Mouse (Mus musculus) intestine, postnatal 0 days (tissue): ENCODE measurements around the gene Trappc11. TPM values are rescaled to one million over a fixed set of nuclear protein-coding genes. Genes with fewer than 3 reads are reported as not detected.
A peak's percentile ranks its signal among the peaks of the same experiment; 100 is the strongest.

Source experiments
- ATAC-seq: fragments of 200-750 bp; cut with Nextera tagmentation; 2 replicates; pipeline ENCODE4 v1.8.0; 2017; ENCODE audit warnings: mild to moderate bottlenecking, moderate TSS enrichment, moderate library complexity
- H3K27ac ChIP-seq: fragments of 300-500 bp; sonication (generic); 2 replicates; pipeline ENCODE4 v1.5.1; 2014; ENCODE audit warnings: mild to moderate bottlenecking, low read depth, low read length, moderate library complexity
- H3K27me3 ChIP-seq: fragments of 300-500 bp; sonication (generic); replicated peaks from 2 replicates; pipeline ENCODE4 v1.6.1; 2014; ENCODE audit warnings: low read length, mixed read lengths; ENCODE audit not compliant: control insufficient read depth, insufficient read depth
- H3K36me3 ChIP-seq: fragments of 300-500 bp; sonication (generic); 2 replicates; pipeline ENCODE4 v1.6.1; 2014; ENCODE audit warnings: mild to moderate bottlenecking, moderate library complexity; ENCODE audit not compliant: control insufficient read depth, insufficient read depth
- H3K4me1 ChIP-seq: fragments of 300-500 bp; sonication (generic); replicated peaks from 2 replicates; pipeline ENCODE4 v1.6.1; 2014; ENCODE audit warnings: antibody characterized with exemption, low read length, mixed read lengths; ENCODE audit not compliant: control insufficient read depth, insufficient read depth
- H3K4me2 ChIP-seq: fragments of 300-500 bp; sonication (generic); replicated peaks from 2 replicates; pipeline ENCODE4 v1.6.1; 2014; ENCODE audit warnings: low read depth, mild to moderate bottlenecking, moderate library complexity
- H3K4me3 ChIP-seq: fragments of 300-500 bp; sonication (generic); 2 replicates; pipeline ENCODE4 v1.5.1; 2014; ENCODE audit warnings: low read depth, low read length
- H3K9ac ChIP-seq: fragments of 300-500 bp; sonication (generic); 2 replicates; pipeline ENCODE4 v1.6.1; 2014; ENCODE audit warnings: mild to moderate bottlenecking, low read depth, low read length
- H3K9me3 ChIP-seq: fragments of 300-500 bp; sonication (generic); 2 replicates; pipeline ENCODE4 v1.6.1; 2016; ENCODE audit warnings: mixed run types; ENCODE audit not compliant: control insufficient read depth
- CTCF ChIP-seq: sonication (generic); IDR thresholded peaks from 2 replicates; pipeline ENCODE4 v1.5.1; 2016; ENCODE audit warnings: low read depth, mild to moderate bottlenecking, control low read depth, antibody characterized with exemption, moderate library complexity
- WGBS: fragments of 180-500 bp; shearing (Covaris S2); extraction: QIAGEN DNeasy Blood & Tissue Kit; methylation state at CpG from one replicate; pipeline ENCODE4 v1.1.7; 2014; 5-methylcytosine and 5-hydroxymethylcytosine counted together
- polyA plus RNA-seq: library from polyadenylated mRNA; unstranded; fragments of >200 nt; fragmentation: Nextera tagmentation; extraction: Ambion mirVana; gene quantifications from 2 replicates; pipeline ENCODE4 v1.2.1, GENCODE M21; 2015

Gene Trappc11
- polyA plus RNA-seq, 1 experiment from 2014 or later, result 14.0 TPM

DNA sequence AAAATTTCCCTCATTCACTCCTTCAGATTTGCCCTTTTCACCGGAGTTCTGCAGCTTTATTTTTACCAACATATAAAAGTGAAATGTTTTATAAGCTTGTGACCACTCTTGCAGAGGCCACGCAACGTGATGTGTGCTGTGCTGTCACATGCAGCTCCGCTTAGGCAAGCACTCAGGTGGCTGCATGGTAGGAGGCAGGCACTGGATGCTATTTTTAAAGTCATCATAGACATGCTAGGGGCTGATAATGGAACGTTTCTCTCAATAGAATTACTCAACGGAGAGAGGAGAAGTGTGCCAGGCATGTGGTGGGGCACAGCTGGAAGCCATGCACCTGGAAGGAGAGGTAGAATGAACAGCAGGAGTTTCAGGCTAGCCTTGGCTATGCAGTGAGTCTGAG is 37.8 kb downstream of the Trappc11 start:
- Histone ChIP-seq H3K36me3 (peaks cover 72% of the 10 kb centered on the region), H3K9ac (no peak overlapping the region), H3K27ac (no peak overlapping the region), H3K4me2 (no peak overlapping the region), H3K4me1 (no peaks in the 10 kb centered on the region), H3K4me3 (no peak overlapping the region), H3K9me3 (no peaks in the 10 kb centered on the region), H3K27me3 (no peaks in the 10 kb centered on the region)
- no peak for ATAC-seq
- no peak for TF ChIP-seq CTCF
- WGBS, result 71% methylated on average over 6 of the region's 6 CpGs

DNA sequence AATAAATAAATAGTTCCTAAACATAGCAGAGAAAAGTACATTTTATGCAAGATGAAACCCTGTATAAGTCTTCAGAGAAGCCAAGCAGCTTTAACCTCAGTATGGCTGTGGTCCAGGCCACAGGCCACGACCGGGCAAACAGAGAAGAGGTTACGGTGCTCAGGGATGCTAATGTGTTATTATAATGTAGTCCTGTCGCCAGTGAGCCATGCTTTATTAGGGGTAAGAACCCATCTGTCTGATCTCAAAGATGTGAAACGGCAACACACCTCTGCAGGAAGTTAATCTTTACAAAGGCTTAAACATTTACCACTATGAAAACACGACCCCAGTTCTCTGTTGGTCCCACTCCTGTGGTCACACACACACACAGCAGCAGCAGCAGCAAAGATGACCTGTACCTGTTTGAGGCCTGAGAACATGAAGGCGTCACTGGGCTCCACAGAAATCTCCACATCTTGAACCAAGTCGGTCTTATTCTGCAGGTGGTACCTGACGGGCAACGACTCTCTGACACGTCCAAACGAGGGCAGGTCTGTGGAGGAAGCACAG is 38.6 kb downstream of the Trappc11 start:
- Histone ChIP-seq H3K36me3 (peaks cover 68% of the 10 kb centered on the region), H3K27ac (no peak overlapping the region), H3K27me3 (no peaks in the 10 kb centered on the region), H3K4me1 (no peaks in the 10 kb centered on the region), H3K4me2 (no peak overlapping the region), H3K9ac (no peak overlapping the region), H3K4me3 (no peak overlapping the region), H3K9me3 (no peaks in the 10 kb centered on the region)
- TF ChIP-seq CTCF, result no peak
- WGBS, result 42% methylated on average over 12 of the region's 12 CpGs
- ATAC-seq, result no peak

DNA sequence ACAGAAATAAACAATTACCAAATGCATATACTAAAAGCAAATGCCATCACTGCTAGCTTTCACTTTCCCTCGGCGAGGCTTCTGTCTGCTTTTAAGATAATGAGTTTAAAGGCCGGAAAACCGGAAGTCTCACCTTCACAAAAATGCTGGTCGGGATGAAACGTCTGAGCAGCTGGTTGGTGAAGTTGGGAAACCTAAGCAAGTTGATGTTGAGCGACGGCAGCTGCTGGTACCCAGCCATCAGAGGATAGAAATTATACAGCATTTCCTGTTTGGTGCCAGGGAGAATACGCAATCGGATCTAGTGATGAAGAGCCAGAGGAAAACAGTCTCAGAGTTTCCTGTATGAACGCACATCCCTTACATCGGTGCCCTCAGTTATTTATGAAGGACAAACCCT is 40.2 kb downstream of the Trappc11 start:
- ATAC-seq, result no peak
- Histone ChIP-seq H3K4me3 (no peak overlapping the region), H3K4me1 (no peaks in the 10 kb centered on the region), H3K9ac (no peak overlapping the region), H3K9me3 (no peaks in the 10 kb centered on the region), H3K36me3 (peaks cover 64% of the 10 kb centered on the region), H3K27ac (no peak overlapping the region), H3K4me2 (no peak overlapping the region), H3K27me3 (no peaks in the 10 kb centered on the region)
- no peak for TF ChIP-seq CTCF
- WGBS, result 83% methylated on average over 12 of the region's 12 CpGs

DNA sequence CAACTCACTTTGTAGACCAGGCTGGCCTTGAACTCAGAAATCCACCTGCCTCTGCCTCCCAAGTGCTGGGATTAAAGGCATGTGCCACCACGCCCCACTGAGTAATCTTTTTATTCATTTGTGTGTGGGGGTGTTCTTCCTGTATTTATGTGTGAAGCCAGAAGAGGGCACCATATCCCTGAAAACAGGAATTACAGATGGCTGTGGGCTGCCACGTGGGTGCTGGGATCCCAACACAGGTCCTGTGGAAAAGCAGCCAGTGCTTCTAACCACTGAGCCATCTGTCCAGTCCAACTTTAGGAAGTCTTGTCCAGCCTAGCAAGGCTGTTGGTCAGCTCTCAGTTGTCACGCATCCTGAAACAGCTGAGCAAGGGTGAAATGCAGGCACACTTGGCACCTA is 46.0 kb downstream of the Trappc11 start:
- H3K9me3 ChIP-seq, result no peaks in the 10 kb centered on the region
- 0 out of 2 replicates have a peak, but pooled peaks have one; percentile 14 for TF ChIP-seq CTCF
- H3K4me1 ChIP-seq, result no peaks in the 10 kb centered on the region
- H3K27me3 ChIP-seq, result no peaks in the 10 kb centered on the region
- H3K9ac ChIP-seq, result no peak overlapping the region
- H3K36me3 ChIP-seq, result peaks cover 27% of the 10 kb centered on the region
- H3K4me3 ChIP-seq, result no peak overlapping the region
- WGBS, result 91% methylated on average over 3 of the region's 3 CpGs
- no peak overlapping the region for H3K27ac ChIP-seq
- ATAC-seq, result no peak
- no peak overlapping the region for H3K4me2 ChIP-seq

DNA sequence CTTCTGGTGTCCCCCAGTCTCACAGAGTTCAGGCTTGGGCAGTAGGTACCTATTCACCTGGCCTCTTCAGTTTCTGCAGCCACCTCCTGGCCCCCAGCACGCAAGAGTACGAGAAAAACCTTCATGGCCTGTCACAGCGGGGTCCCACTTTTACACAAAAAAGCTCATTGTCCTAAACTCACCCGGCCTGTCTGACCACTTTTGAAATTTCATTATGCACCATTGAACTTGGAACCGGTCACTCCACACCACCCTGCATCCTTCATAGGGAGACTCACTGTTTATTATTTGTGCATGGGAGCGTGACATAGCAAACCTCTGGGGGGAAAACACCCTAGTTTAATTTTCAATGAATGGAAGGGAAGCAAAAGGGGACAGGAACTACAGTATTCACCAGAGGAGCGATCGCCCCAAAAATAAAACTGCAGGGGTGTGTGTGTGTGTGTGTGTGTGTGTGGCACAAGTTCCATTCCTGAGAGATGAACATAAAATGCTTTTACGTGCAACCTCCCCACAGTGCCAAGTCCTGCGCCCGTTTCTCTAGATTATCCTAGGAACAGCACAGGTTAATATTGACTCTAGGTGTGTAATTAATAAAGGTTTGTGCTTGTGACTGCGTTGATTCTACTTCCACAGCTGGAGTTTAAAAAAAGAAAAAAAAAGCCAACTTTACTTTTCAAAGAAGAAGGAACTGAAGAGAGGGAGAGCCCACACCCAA is 50.8 kb downstream of the Trappc11 start:
- no peak for ATAC-seq
- Histone ChIP-seq H3K27me3 (no peaks in the 10 kb centered on the region), H3K4me3 (no peak overlapping the region), H3K4me1 (no peaks in the 10 kb centered on the region), H3K27ac (no peak overlapping the region), H3K4me2 (no peak overlapping the region), H3K36me3 (no peaks in the 10 kb centered on the region; the same call in 1 of the 2 replicates), H3K9me3 (no peaks in the 10 kb centered on the region), H3K9ac (no peak overlapping the region)
- 54% methylated on average over 12 of the region's 12 CpGs for WGBS
- no peak for TF ChIP-seq CTCF

DNA sequence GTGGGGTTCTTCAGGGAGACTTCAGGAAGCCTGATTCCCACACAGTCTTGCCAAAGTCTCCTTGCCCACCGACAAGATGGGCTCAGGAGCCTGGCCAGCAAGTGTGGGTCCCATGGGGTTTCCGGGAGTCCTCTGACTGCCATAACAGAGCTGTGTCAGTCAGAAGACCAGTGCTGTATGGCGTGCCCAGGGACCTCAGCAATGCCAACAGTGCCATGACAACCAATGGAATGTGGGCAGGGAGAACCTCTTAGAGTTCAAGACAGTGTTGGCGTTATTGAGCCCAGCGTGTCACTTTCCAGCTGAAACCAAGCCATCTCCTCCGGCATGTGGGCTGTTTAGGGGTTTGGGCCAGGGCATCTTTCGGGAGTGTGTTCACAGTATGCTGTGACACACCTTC is 53.2 kb downstream of the Trappc11 start:
- 96% methylated on average over 7 of the region's 7 CpGs for WGBS
- Histone ChIP-seq H3K27ac (no peak overlapping the region), H3K27me3 (no peaks in the 10 kb centered on the region), H3K4me3 (no peak overlapping the region), H3K4me2 (no peak overlapping the region), H3K36me3 (no peaks in the 10 kb centered on the region), H3K9ac (no peak overlapping the region), H3K4me1 (no peaks in the 10 kb centered on the region), H3K9me3 (no peaks in the 10 kb centered on the region)
- ATAC-seq, result no peak
- no peak for TF ChIP-seq CTCF
